Mouse (Mus musculus) spleen, postnatal 14 days (tissue): ENCODE measurements around the gene Kcnip1.
A peak's percentile ranks its signal among the peaks of the same experiment; 100 is the strongest.

ENCODE experiments used
- DNase-seq, 2 experiments: peaks; one replicate each; pipeline ENCODE4 v3.0.0; 2021 to 2022; ENCODE audit warnings: low spot score in 2 of 2

The Kcnip1 gene

GRCm38 (mm10) chr11:33986525-33986924 lies 6.4 kb downstream of the Kcnip1 start:
- DNase-seq = no peak

- no peak for DNase-seq
Measured at GRCm38 (mm10) chr11:33980146-33980545, 12.8 kb downstream of the Kcnip1 start.

GRCm38 (mm10) chr11:33975121-33975520 lies 17.8 kb downstream of the Kcnip1 start:
- no peak for DNase-seq

GRCm38 (mm10) chr11:33974341-33975040 lies 18.5 kb downstream of the Kcnip1 start:
- no peak for DNase-seq

GRCm38 (mm10) chr11:33972114-33972513 lies 20.8 kb downstream of the Kcnip1 start:
- DNase-seq = no peak

- DNase-seq = no peak
Measured at GRCm38 (mm10) chr11:33969199-33969598, 23.8 kb downstream of the Kcnip1 start.

GRCm38 (mm10) chr11:33967708-33968107 lies 25.2 kb downstream of the Kcnip1 start:
- DNase-seq = no peak

- no peak for DNase-seq
Measured at GRCm38 (mm10) chr11:33965380-33965779, 27.6 kb downstream of the Kcnip1 start.

GRCm38 (mm10) chr11:33962688-33963407 lies 30.1 kb downstream of the Kcnip1 start, which contains the start of gene Kcnmb1:
TSS of gene Kcnmb1 (plus strand) at chr11:33963013.
- no peak for DNase-seq

GRCm38 (mm10) chr11:33962178-33962577 lies 30.8 kb downstream of the Kcnip1 start:
- no peak for DNase-seq

- peak in 1 of 2 experiments; percentile 23 for DNase-seq
Measured at GRCm38 (mm10) chr11:33958713-33959112, 34.2 kb downstream of the Kcnip1 start.

- no peak for DNase-seq
Measured at GRCm38 (mm10) chr11:33957595-33957994, 35.4 kb downstream of the Kcnip1 start.

GRCm38 (mm10) chr11:33956623-33957022 lies 36.3 kb downstream of the Kcnip1 start:
- no peak for DNase-seq

GRCm38 (mm10) chr11:33955982-33956381 lies 37.0 kb downstream of the Kcnip1 start:
- DNase-seq = no peak

GRCm38 (mm10) chr11:33951684-33952625 lies 41.0 kb downstream of the Kcnip1 start:
- DNase-seq = no peak

GRCm38 (mm10) chr11:33951155-33951554 lies 41.8 kb downstream of the Kcnip1 start:
- no peak for DNase-seq

- no peak for DNase-seq
Measured at GRCm38 (mm10) chr11:33946501-33946900, 46.5 kb downstream of the Kcnip1 start.

GRCm38 (mm10) chr11:33944786-33945328 lies 48.1 kb downstream of the Kcnip1 start:
- DNase-seq = no peak

GRCm38 (mm10) chr11:33944067-33944785 lies 48.7 kb downstream of the Kcnip1 start:
- DNase-seq = peak in 1 of 2 experiments; percentile 17

- DNase-seq = no peak
Measured at GRCm38 (mm10) chr11:33943565-33943964, 49.4 kb downstream of the Kcnip1 start.
